Mouse (Mus musculus): Measurements from ENCODE around the gene Eps8. TPM values are rescaled to one million over a fixed set of nuclear protein-coding genes. Genes with fewer than 3 reads are reported as not detected.
A peak's percentile ranks its signal among the peaks of the same experiment; 100 is the strongest.

The Eps8 gene
- polyA plus RNA-seq, 1 experiment from 2014 or later: 14.2 TPM

DNA sequence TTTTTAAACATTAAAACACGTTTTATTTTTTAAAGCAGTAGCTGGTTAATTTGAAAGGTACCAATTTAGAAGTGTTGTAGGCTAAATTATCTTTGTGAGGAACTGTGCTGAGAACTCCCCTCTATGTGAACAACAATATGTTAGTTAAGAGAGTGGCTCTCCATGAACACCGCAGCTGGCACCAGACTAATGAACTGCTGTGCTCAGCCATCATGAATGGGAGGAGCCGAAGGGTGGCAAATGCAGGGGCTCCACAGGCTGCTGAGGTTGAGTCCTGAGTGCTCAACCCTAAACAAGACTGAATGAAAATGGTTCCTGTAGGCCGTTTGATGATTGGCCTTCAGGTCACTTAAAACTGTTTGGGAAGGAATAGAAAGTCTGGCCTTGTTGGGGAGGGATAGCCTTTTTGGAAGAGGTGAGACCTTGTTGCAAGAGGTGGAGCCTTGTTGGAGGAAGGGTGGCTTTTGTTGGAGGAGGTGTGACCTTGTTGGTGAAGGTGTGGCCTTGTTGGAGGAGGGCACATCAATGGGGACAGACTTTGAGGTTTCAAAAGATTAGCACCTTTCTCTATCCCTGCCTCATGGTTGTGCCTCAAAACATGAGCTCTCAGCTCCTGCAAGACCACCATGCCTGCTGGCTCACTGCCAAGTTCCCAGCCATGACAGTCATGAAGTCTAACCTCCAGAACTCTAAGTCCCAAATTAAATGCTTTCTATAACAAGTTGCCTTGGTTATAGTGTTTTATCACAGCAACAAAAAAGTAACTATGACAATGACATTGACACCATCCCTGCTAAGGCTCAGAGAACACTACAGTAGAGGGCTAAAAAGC, 50.0 kb downstream of the Eps8 start:
- Histone ChIP-seq H3K36me3 (no peaks in the 10 kb centered on the region), H3K9ac (replicated peaks) (no peak overlapping the region), H3K4me3 (no peak overlapping the region), H3K4me1 (no peaks in the 10 kb centered on the region), H3K4me2 (replicated peaks) (no peak overlapping the region), H3K27ac (replicated peaks) (no peak overlapping the region), H3K27me3 (no peaks in the 10 kb centered on the region), H3K9me3 (no peaks in the 10 kb centered on the region)
- WGBS: 71% methylated on average over 4 of the region's 4 CpGs
- ATAC-seq (replicated peaks): peak; percentile 58; the same call in 1 of the 2 replicates

DNA sequence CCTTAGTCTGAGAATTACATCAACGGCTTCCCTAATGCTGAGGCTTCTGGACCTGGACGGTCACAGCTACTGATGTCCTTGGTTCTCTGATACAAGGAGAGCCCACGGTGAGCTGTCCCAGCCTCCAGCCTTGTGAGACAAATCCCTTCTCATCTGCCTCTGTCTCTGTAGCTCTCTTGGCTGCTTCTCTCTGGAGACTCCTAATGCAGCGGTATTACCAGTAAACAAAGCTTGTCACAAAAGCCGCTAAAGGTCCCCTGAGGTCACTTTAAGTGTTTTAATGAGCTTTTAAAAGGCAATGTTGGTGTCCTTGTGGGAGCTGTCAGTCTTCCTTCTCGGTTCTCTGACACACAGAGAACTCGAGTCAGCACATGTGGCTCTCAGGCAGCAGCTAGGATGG, 56.4 kb downstream of the Eps8 start:
- WGBS: 15% methylated on average over 7 of the region's 7 CpGs
- Histone ChIP-seq H3K9me3 (no peaks in the 10 kb centered on the region), H3K9ac (replicated peaks) (no peak overlapping the region), H3K27me3 (no peaks in the 10 kb centered on the region), H3K4me1 (no peaks in the 10 kb centered on the region), H3K36me3 (no peaks in the 10 kb centered on the region), H3K27ac (replicated peaks) (no peak overlapping the region), H3K4me3 (no peak overlapping the region), H3K4me2 (replicated peaks) (no peak overlapping the region)
- no peak for ATAC-seq (replicated peaks)

DNA sequence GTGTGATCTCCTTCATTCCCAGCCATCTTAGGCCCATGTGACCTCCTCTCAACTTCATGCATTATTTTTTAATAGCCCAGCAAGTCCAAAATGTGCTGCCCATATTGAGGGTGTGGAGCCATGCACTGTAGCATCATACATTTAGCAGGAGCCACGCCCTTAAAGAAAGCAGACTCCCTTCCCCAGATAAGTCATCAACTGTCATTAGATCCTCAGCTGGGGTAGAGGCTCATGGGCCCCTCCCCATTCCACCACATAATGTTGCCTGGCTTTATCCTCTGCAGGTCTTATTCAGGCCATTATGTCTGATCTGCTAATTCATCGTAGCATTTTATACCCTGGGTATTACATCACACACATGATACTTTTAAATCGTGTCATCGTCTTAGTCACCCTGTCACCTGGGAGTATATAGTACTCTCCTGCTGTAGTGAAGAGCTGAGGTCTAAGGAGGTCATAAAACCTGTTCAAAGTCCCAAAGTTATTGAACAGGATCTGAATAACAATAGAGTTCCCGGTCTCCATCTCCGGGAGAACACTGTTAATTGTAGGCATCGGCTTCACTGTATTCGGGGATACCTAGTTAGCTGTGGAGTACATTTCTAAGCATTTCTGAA, 57.1 kb downstream of the Eps8 start:
- H3K4me2 ChIP-seq (replicated peaks): no peak overlapping the region
- no peaks in the 10 kb centered on the region for H3K27me3 ChIP-seq
- WGBS: 83% methylated on average over 8 of the region's 8 CpGs

DNA sequence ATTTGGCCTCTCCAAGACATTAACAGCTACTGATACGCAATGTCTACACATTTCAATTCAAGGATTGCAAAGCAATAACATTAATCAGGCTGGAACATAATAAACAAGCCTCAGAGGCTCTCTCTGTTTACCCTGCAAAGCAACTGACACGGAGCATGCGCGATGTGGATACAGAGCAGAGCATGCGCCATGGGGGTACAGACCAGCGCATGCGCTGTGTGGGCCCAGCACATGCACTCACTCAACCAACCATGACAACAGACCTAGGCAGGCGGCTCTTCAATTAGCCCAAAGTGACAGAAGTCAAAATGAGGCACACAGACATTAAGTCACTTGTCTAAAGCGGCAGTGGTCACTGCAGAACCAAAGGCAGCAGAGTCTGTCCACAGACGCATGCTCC, 62.1 kb downstream of the Eps8 start:
- Histone ChIP-seq H3K27me3 (no peaks in the 10 kb centered on the region), H3K9ac (replicated peaks) (no peak overlapping the region), H3K9me3 (no peaks in the 10 kb centered on the region), H3K27ac (replicated peaks) (no peak overlapping the region), H3K4me2 (replicated peaks) (no peak overlapping the region), H3K4me1 (no peaks in the 10 kb centered on the region), H3K36me3 (no peaks in the 10 kb centered on the region), H3K4me3 (no peak overlapping the region)
- WGBS: 91% methylated on average over 10 of the region's 10 CpGs
- ATAC-seq (replicated peaks): no peak

More for the DNA sequence above, 57.1 kb downstream of the Eps8 start:
- no peak for ATAC-seq (replicated peaks)
- Histone ChIP-seq H3K9ac (replicated peaks) (no peak overlapping the region), H3K4me3 (no peak overlapping the region), H3K4me1 (no peaks in the 10 kb centered on the region), H3K9me3 (no peaks in the 10 kb centered on the region), H3K36me3 (no peaks in the 10 kb centered on the region), H3K27ac (replicated peaks) (no peak overlapping the region)

DNA sequence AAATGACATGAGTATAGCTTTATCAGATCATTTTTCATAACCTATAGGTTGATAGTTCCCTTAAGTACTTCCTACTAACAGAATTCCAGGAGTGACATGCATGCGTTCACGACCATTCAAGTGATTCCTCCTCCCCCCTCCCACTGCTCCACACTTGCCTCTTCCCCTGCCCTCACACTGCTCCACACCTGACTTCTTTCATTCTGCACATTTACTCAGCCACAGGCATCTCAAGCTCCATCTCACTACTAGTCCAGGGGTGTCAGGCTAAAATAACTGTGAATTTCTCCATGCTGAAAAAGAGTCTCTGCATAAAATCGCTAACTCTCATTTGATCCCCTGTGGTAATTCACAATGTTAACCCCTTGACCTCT, 65.4 kb downstream of the Eps8 start:
- WGBS: 82% methylated on average over 3 of the region's 3 CpGs
- H3K27me3 ChIP-seq: no peaks in the 10 kb centered on the region
- no peak for ATAC-seq (replicated peaks)

DNA sequence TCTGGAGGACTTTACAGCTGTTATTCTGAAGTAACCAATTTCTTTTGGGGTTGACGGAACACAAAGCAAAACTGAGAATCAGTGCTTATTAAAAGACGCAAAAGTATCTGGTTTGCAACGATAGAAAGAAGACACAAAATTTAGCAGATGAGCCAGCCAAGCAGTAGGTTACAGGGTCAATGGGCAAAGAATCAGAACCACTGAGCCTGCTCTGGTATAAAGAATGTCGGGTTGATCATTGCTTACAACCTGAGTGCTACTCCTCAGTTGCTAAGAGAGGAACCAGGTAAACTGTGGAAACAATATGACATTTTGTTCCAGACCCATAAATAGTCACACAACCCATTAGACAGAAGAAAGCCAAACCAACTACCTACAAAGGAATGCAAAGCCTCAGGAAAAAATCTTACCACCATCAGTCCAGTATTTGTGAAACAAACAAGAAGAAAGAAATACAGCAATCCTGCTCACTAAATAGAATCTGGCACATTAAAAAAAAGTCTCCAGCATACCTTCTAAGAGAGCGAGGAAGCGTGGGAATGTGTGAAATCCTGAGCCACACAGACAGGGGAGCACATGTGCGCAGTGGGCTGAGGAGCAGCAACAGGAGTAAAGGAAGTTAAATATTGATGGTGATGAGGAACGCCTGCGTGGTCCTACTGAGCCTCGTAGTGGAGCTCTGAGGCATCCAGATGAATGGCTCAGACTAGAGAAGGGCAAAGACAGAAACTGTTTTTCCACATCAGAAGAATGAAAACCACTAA, 66.0 kb downstream of the Eps8 start:
- Histone ChIP-seq H3K9ac (replicated peaks) (no peak overlapping the region), H3K4me1 (no peaks in the 10 kb centered on the region), H3K4me2 (replicated peaks) (no peak overlapping the region), H3K27ac (replicated peaks) (no peak overlapping the region), H3K36me3 (no peaks in the 10 kb centered on the region), H3K27me3 (no peaks in the 10 kb centered on the region), H3K4me3 (no peak overlapping the region), H3K9me3 (no peaks in the 10 kb centered on the region)
- WGBS: 88% methylated on average over 10 of the region's 10 CpGs
- ATAC-seq (replicated peaks): no peak

More for the DNA sequence above, 65.4 kb downstream of the Eps8 start:
- H3K4me1 ChIP-seq: no peaks in the 10 kb centered on the region
- H3K9ac ChIP-seq (replicated peaks): no peak overlapping the region
- H3K4me3 ChIP-seq: no peak overlapping the region
- no peak overlapping the region for H3K27ac ChIP-seq (replicated peaks)
- H3K9me3 ChIP-seq: no peaks in the 10 kb centered on the region
- H3K4me2 ChIP-seq (replicated peaks): no peak overlapping the region
- no peaks in the 10 kb centered on the region for H3K36me3 ChIP-seq

DNA sequence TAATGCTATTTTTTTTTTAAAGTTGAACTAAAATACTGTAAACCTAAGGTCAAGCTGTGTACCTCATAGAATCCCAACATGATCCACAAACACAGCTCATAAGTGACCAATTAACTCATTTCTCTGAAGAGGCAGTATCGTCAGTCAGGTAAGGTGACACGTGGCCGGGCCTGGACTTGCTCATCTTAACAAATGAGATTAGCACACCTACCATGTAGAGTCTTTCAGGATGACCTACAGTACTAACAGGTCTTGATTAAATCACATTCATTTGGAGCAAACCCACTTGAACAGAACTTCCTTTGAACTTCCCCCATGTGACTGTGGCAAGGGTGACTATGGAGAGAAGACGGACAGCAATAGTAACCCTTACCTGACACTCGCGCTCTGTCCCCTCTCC, 66.8 kb downstream of the Eps8 start:
- Histone ChIP-seq H3K4me2 (replicated peaks) (no peak overlapping the region), H3K27ac (replicated peaks) (no peak overlapping the region), H3K36me3 (no peaks in the 10 kb centered on the region), H3K27me3 (no peaks in the 10 kb centered on the region), H3K4me1 (no peaks in the 10 kb centered on the region), H3K9me3 (no peaks in the 10 kb centered on the region), H3K4me3 (no peak overlapping the region), H3K9ac (replicated peaks) (no peak overlapping the region)
- ATAC-seq (replicated peaks): no peak
- WGBS: 88% methylated on average over 6 of the region's 6 CpGs

DNA sequence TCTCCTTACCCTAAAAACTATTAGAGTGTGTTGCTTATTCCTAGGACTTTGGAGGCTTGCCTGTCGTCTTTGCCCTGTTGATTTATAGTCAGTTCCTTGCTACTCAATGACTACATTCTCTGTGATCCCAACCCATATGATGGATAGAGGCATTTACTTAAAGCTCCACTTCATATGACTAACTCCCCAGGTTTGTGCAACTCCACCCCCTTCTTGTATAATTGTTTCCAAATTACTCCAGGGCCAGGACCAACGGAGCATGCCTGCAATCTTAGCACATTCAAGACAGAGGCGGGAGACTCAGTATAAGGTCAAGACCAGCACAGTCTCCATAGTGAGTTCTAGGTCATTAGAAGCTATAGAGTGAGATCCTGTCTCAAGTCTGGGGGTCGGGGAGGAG, 69.4 kb downstream of the Eps8 start:
- Histone ChIP-seq H3K36me3 (no peaks in the 10 kb centered on the region), H3K9me3 (no peaks in the 10 kb centered on the region), H3K9ac (replicated peaks) (no peak overlapping the region), H3K4me1 (no peaks in the 10 kb centered on the region), H3K4me2 (replicated peaks) (no peak overlapping the region), H3K4me3 (no peak overlapping the region), H3K27ac (replicated peaks) (no peak overlapping the region), H3K27me3 (no peaks in the 10 kb centered on the region)
- 78% methylated on average over 4 of the region's 4 CpGs for whole genome bisulfite sequencing
- ATAC-seq (replicated peaks): no peak

DNA sequence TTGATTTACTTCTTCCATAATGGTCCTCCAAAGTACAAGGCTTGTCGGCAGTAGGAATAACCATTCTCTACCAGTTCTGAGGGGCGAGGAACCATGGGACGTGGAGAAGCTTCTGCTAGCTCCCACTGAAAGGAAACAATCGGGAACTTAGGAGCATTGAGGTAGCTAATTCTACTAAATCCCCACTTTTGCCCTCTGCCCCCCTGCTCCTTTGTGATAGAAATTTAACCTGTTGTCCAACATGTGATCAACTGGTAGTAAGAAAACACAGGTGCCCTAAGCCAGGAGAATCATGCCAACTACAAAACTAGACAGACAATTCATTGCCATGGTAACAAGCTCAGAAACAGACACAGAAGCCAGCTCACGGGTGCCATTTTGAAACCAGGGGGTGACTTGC, 71.6 kb downstream of the Eps8 start:
- no peak overlapping the region for H3K4me2 ChIP-seq (replicated peaks)
- H3K27me3 ChIP-seq: no peaks in the 10 kb centered on the region
- H3K9ac ChIP-seq (replicated peaks): no peak overlapping the region
- no peak overlapping the region for H3K4me3 ChIP-seq
- H3K9me3 ChIP-seq: no peaks in the 10 kb centered on the region
- H3K27ac ChIP-seq (replicated peaks): no peak overlapping the region
- no peaks in the 10 kb centered on the region for H3K4me1 ChIP-seq
- 87% methylated on average over 5 of the region's 5 CpGs for WGBS
- no peaks in the 10 kb centered on the region for H3K36me3 ChIP-seq
- ATAC-seq (replicated peaks): no peak

DNA sequence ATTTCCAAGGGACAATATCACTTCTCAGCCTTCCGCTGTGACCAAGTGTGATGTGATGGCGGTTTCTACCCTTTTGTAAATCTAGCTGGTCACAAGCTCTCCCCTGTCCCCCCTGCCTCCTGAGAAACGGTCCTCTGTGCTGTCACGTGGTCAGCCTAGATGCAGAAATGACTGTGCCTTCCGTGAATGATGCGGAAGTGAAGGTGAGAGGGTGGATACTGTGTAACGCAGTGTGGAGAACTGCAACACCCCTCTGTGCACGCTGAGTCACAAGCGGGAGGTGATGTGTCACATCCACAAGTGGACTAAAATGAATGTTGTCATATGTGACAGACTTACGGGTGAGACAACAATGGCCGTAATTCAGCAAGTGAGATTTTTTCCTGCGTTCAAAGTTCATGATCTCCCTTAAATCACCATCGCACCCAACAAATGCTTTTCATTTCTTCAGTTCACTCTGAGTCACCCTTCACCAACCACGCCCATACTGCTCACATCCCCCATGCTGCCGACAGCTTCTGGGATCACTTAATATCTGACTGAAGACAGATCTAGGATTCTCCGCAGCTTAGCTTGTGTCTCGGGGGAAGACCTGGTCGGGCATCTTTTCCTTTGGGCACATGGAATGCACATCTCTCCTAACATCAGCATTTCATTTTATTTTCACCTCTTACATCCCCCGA, 72.3 kb downstream of the Eps8 start:
- Histone ChIP-seq H3K27ac (replicated peaks) (no peak overlapping the region), H3K36me3 (no peaks in the 10 kb centered on the region), H3K4me1 (no peaks in the 10 kb centered on the region), H3K27me3 (no peaks in the 10 kb centered on the region), H3K9me3 (no peaks in the 10 kb centered on the region), H3K4me2 (replicated peaks) (no peak overlapping the region), H3K4me3 (no peak overlapping the region), H3K9ac (replicated peaks) (no peak overlapping the region)
- no peak for ATAC-seq (replicated peaks)
- 90% methylated on average over 19 of the region's 19 CpGs for WGBS

DNA sequence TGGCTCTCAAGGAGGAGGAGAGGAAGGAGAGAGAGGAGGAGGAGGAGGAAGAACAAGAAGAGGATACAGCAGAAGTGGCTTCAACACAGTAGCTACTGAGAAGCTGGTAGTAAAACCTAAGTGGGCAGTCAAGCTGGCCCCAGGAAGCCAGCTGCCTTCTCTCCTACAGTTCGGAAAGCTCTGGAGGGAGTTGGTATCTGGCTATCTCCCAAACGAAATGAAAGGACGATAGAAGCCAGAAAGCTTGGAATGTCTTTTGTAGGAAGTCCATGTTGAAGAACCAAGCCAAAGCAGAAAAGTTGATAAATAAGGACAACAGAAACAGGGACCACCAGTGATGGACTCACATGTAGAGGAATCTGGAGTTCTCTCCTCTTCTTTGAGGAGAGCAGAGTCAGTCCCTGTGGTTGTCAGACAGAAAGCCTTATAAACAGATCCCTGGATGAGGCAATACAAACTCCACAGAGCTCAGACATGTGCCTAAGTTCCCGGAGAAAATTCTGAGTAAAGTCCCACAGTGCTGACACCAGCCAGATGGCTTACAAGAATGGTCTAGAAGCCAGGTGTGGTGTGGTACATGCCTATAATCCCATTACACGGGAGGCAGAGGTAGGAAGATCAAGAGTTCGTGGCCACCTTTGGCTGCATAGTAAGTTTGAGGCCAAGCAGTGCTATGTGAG, 73.2 kb downstream of the Eps8 start:
- ATAC-seq (replicated peaks): no peak
- Histone ChIP-seq H3K4me1 (no peaks in the 10 kb centered on the region), H3K27ac (replicated peaks) (no peak overlapping the region), H3K27me3 (no peaks in the 10 kb centered on the region), H3K36me3 (no peaks in the 10 kb centered on the region), H3K9me3 (no peaks in the 10 kb centered on the region), H3K4me2 (replicated peaks) (no peak overlapping the region), H3K9ac (replicated peaks) (no peak overlapping the region), H3K4me3 (no peak overlapping the region)
- WGBS: 85% methylated on average over 6 of the region's 6 CpGs
